Mouse (Mus musculus): ENCODE measurements around the gene Pnrc2.

- TF ChIP-seq GATA1 (IDR thresholded peaks at IDR 0.05; ENCODE audit: borderline replicate concordance, low read length) (no peak), FLI1 (IDR thresholded peaks at IDR 0.05; ENCODE audit: low read length) (no peak)
Measured at GRCm38 (mm10) chr4:135883881-135884516, 10.3 kb upstream of the Pnrc2 start.
